Mouse (Mus musculus) ES-E14 (cell line): ENCODE data around the gene Elavl1.

Experiments
- CHD2 ChIP-seq: IDR thresholded peaks from 2 replicates; pipeline ENCODE4 v1.6.1; 2014; ENCODE audit warnings: mild to moderate bottlenecking, low read depth, low read length, inconsistent platforms
- HCFC1 ChIP-seq: IDR thresholded peaks from 2 replicates; pipeline ENCODE4 v1.6.1; 2012; ENCODE audit warnings: low read length, inconsistent platforms, borderline replicate concordance; ENCODE audit not compliant: insufficient read depth

- peak; percentile 70 for TF ChIP-seq HCFC1
- TF ChIP-seq CHD2, result 0 out of 2 replicates have a peak, but pooled peaks have one; percentile 28
Measured at GRCm38 (mm10) chr8:4238434-4239192, 86.6 kb downstream of the Elavl1 start, which contains the start of the genes Map2k7 and Gm49320.
